In the genomic region with DNA sequence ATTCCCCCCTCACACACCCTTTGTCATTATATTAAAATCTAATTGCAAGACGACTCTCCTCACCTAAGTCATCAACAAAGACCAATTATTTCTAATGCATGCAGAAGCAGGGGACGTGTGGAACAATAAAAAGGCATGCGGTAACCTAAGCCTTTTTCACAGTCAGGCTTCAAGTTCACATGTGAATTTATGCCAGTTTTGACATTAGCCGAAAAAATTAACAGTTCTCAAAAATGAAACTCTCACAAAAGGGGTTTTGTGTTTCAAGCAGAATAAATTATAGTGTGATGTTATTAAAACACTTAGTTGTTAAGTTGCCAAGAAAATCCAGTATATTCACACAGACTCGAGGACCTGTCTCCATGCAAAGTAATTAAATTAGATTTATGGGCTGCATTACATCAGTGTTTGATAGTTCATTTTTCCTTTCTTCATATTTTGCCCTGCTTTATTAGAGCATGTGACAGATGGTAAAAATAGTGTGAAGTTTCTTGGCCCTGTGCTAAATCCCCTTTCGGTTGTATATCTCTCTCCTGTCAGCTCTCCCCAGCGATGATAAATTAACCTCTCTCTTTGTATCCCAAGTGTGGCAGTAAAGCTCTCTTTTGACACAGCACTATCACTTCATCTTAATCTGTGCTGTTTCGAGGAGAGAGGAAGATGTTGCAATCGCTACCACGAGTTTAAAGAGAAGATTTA, we compare ENCODE assay signal across 10 mouse cellular contexts.
A peak's percentile ranks its signal among the peaks of the same experiment; 100 is the strongest.
DNase-seq lines count a peak whose midpoint lies in the region; ATAC-seq and TF ChIP-seq lines count a peak whose summit lies in the region.
"Had no signal": no experiment of that assay in that cellular context is flagged by ENCODE, and none has a peak within 500 bp of the region (broad histone marks: within the 10 kb centered on the region; RNA-seq: fewer than 3 reads in every experiment).

No protein-coding gene starts in this region.

- DNase-seq in limb, embryonic 11.5 days (ENCODE audit: low spot score) = no peak
- DNase-seq in limb, embryonic 10.5 days (ENCODE audit: low spot score) = no peak
- DNase-seq in spleen, postnatal 4 days (ENCODE audit: low spot score in 2 of 2) = no peak
- no peak for DNase-seq in right cerebral cortex, postnatal 36 days (ENCODE audit: low spot score in 2 of 2)
- no peak for DNase-seq in gastrocnemius, postnatal 4 days (ENCODE audit: low spot score in 2 of 2)
- DNase-seq: kidney, postnatal 14 days; liver, embryonic 13.5 days had no signal

- TF ChIP-seq POLR2A in bone marrow macrophage, adult 2 months (IDR thresholded peaks at IDR 0.05; ENCODE audit: borderline replicate concordance, low read depth, low read length) = no peak

- no peaks in the 10 kb centered on the region; the same call in 1 of the 2 replicates for H3K27me3 ChIP-seq in limb, embryonic 11.5 days (ENCODE audit: control insufficient read depth, insufficient read depth, low read length)
- H3K27me3 ChIP-seq in limb, embryonic 10.5 days (ENCODE audit: low read depth, poor library complexity, severe bottlenecking) = peaks cover 60% of the 10 kb centered on the region
- H3K27me3 ChIP-seq: liver, embryonic 13.5 days had no signal

- TF ChIP-seq CTCF in bone marrow macrophage, adult 2 months (IDR thresholded peaks at IDR 0.05; ENCODE audit: low read depth, low read length) = no peak

- no peak overlapping the region for H3K27ac ChIP-seq in limb, embryonic 11.5 days (replicated peaks; ENCODE audit: low read depth, low read length)
- H3K27ac ChIP-seq in limb, embryonic 10.5 days = no peak overlapping the region
- H3K27ac ChIP-seq in bone marrow macrophage, adult 2 months (ENCODE audit: insufficient read depth, low read depth, low read length) = peak overlapping the region; percentile 71
- H3K27ac ChIP-seq: liver, embryonic 13.5 days had no signal

- H3K4me3 ChIP-seq in limb, embryonic 11.5 days (ENCODE audit: low read depth, low read length) = no peak overlapping the region
- H3K4me3 ChIP-seq in limb, embryonic 10.5 days = no peak overlapping the region
- H3K4me3 ChIP-seq in bone marrow macrophage, adult 2 months (ENCODE audit: insufficient read depth, low read length) = no peak overlapping the region
- H3K4me3 ChIP-seq: liver, embryonic 13.5 days had no signal

- 20% methylated on average over 10 of the region's 10 CpGs for WGBS in limb, embryonic 11.5 days
- WGBS in limb, embryonic 10.5 days = 31% methylated on average over 10 of the region's 10 CpGs

- no peak overlapping the region for H3K4me2 ChIP-seq in limb, embryonic 11.5 days (ENCODE audit: low read depth, severe bottlenecking)
- H3K4me2 ChIP-seq: liver, embryonic 13.5 days had no signal

- no peaks in the 10 kb centered on the region for H3K9me3 ChIP-seq in limb, embryonic 11.5 days (ENCODE audit: control insufficient read depth, low read length)
- no peaks in the 10 kb centered on the region for H3K9me3 ChIP-seq in limb, embryonic 10.5 days (replicated peaks)
- H3K9me3 ChIP-seq: liver, embryonic 13.5 days had no signal

- ATAC-seq in limb, embryonic 11.5 days (ENCODE audit: insufficient number of reproducible peaks, low FRiP score, low TSS enrichment, low read depth) = peak; percentile 49; the same call in 1 of the 2 replicates
- peak; percentile 86 for ATAC-seq in granulocyte monocyte progenitor cell, adult 5-6 weeks (replicated peaks; ENCODE audit: poor library complexity, severe bottlenecking)
- peak; percentile 63 for ATAC-seq in megakaryocyte progenitor cell, adult 5-6 weeks (replicated peaks; ENCODE audit: poor library complexity)

- H3K4me1 ChIP-seq in limb, embryonic 11.5 days (ENCODE audit: control insufficient read depth, insufficient read depth, low read length) = 0 out of 2 replicates have a peak, but pooled peaks cover 3% of the 10 kb centered on the region
- peaks cover 41% of the 10 kb centered on the region for H3K4me1 ChIP-seq in limb, embryonic 10.5 days
- H3K4me1 ChIP-seq in bone marrow macrophage, adult 2 months (ENCODE audit: control insufficient read depth, insufficient read depth, low read length) = peaks cover 30% of the 10 kb centered on the region
- H3K4me1 ChIP-seq: liver, embryonic 13.5 days had no signal

- no peaks in the 10 kb centered on the region for H3K36me3 ChIP-seq in limb, embryonic 11.5 days (ENCODE audit: control insufficient read depth, insufficient read depth, low read length)
- no peaks in the 10 kb centered on the region for H3K36me3 ChIP-seq in limb, embryonic 10.5 days
- H3K36me3 ChIP-seq: liver, embryonic 13.5 days had no signal

- H3K9ac ChIP-seq in limb, embryonic 11.5 days (ENCODE audit: low read length) = no peak overlapping the region
- H3K9ac ChIP-seq: liver, embryonic 13.5 days had no signal
